Mouse (Mus musculus): ENCODE results near the gene Cnbd2. TPM values are rescaled to one million over a fixed set of nuclear protein-coding genes. Genes with fewer than 3 reads are reported as not detected.
A peak's percentile ranks its signal among the peaks of the same experiment; 100 is the strongest.

The Cnbd2 gene
- polyA plus RNA-seq, 1 experiment from 2014 or later = 8.0 TPM

- no peaks in the 10 kb centered on the region for H3K27me3 ChIP-seq (ENCODE audit: control insufficient read depth, insufficient read depth, low read length)
- no peaks in the 10 kb centered on the region for H3K9me3 ChIP-seq (ENCODE audit: control insufficient read depth, low read length)
- 89% methylated on average over 2 of the region's 2 CpGs for WGBS
- H3K9ac ChIP-seq = no peak overlapping the region
- DNase-seq (ENCODE audit: low spot score) = no peak
- H3K4me1 ChIP-seq (replicated peaks; ENCODE audit: control insufficient read depth, insufficient read depth, low read length) = no peaks in the 10 kb centered on the region
- no peak overlapping the region for H3K27ac ChIP-seq
- no peak for ATAC-seq (ENCODE audit: low FRiP score)
- peaks cover 60% of the 10 kb centered on the region for H3K36me3 ChIP-seq (replicated peaks; ENCODE audit: control insufficient read depth, insufficient read depth)
- no peak overlapping the region for H3K4me2 ChIP-seq (replicated peaks)
- no peak overlapping the region for H3K4me3 ChIP-seq (replicated peaks; ENCODE audit: low read length)
Measured at GRCm38 (mm10) chr2:156289552-156290160, 22.4 kb upstream of the Cnbd2 start.

- H3K36me3 ChIP-seq (replicated peaks; ENCODE audit: control insufficient read depth, insufficient read depth) = peaks cover 81% of the 10 kb centered on the region
- H3K27ac ChIP-seq = no peak overlapping the region
- H3K9ac ChIP-seq = no peak overlapping the region
- DNase-seq (ENCODE audit: low spot score) (no peak), ATAC-seq (ENCODE audit: low FRiP score) (no peak)
- H3K4me1 ChIP-seq (replicated peaks; ENCODE audit: control insufficient read depth, insufficient read depth, low read length) = no peaks in the 10 kb centered on the region
- H3K4me2 ChIP-seq (replicated peaks) = no peak overlapping the region
- H3K4me3 ChIP-seq (replicated peaks; ENCODE audit: low read length) = no peak overlapping the region
- H3K27me3 ChIP-seq (ENCODE audit: control insufficient read depth, insufficient read depth, low read length) = no peaks in the 10 kb centered on the region
- 93% methylated on average over 1 of the region's 1 CpGs for WGBS
- no peaks in the 10 kb centered on the region for H3K9me3 ChIP-seq (ENCODE audit: control insufficient read depth, low read length)
Measured at GRCm38 (mm10) chr2:156291998-156292397, 20.1 kb upstream of the Cnbd2 start.

- peaks cover 78% of the 10 kb centered on the region for H3K36me3 ChIP-seq (replicated peaks; ENCODE audit: control insufficient read depth, insufficient read depth)
- no peak overlapping the region for H3K4me3 ChIP-seq (replicated peaks; ENCODE audit: low read length)
- no peaks in the 10 kb centered on the region for H3K4me1 ChIP-seq (replicated peaks; ENCODE audit: control insufficient read depth, insufficient read depth, low read length)
- DNase-seq (ENCODE audit: low spot score) (no peak), ATAC-seq (ENCODE audit: low FRiP score) (no peak)
- no peak overlapping the region for H3K9ac ChIP-seq
- no peak overlapping the region for H3K27ac ChIP-seq
- H3K9me3 ChIP-seq (ENCODE audit: control insufficient read depth, low read length) = no peaks in the 10 kb centered on the region
- 95% methylated on average over 2 of the region's 2 CpGs for WGBS
- no peak overlapping the region for H3K4me2 ChIP-seq (replicated peaks)
- no peaks in the 10 kb centered on the region for H3K27me3 ChIP-seq (ENCODE audit: control insufficient read depth, insufficient read depth, low read length)
Measured at GRCm38 (mm10) chr2:156295601-156296063, 16.5 kb upstream of the Cnbd2 start.

GRCm38 (mm10) chr2:156296190-156296589 lies 15.9 kb upstream of the Cnbd2 start:
- no peaks in the 10 kb centered on the region for H3K4me1 ChIP-seq (replicated peaks; ENCODE audit: control insufficient read depth, insufficient read depth, low read length)
- no peak for ATAC-seq (ENCODE audit: low FRiP score)
- H3K36me3 ChIP-seq (replicated peaks; ENCODE audit: control insufficient read depth, insufficient read depth) = peaks cover 72% of the 10 kb centered on the region
- no peak overlapping the region for H3K4me3 ChIP-seq (replicated peaks; ENCODE audit: low read length)
- H3K27ac ChIP-seq = no peak overlapping the region
- H3K4me2 ChIP-seq (replicated peaks) = no peak overlapping the region
- H3K9ac ChIP-seq = no peak overlapping the region
- H3K9me3 ChIP-seq (ENCODE audit: control insufficient read depth, low read length) = no peaks in the 10 kb centered on the region
- no peaks in the 10 kb centered on the region for H3K27me3 ChIP-seq (ENCODE audit: control insufficient read depth, insufficient read depth, low read length)
- no peak for DNase-seq (ENCODE audit: low spot score)
- 95% methylated on average over 3 of the region's 3 CpGs for WGBS

- 89% methylated on average over 3 of the region's 3 CpGs for WGBS
- Histone ChIP-seq H3K4me3 (replicated peaks; ENCODE audit: low read length) (no peak overlapping the region), H3K36me3 (replicated peaks; ENCODE audit: control insufficient read depth, insufficient read depth) (peaks cover 74% of the 10 kb centered on the region), H3K9me3 (ENCODE audit: control insufficient read depth, low read length) (no peaks in the 10 kb centered on the region), H3K27ac (no peak overlapping the region), H3K9ac (no peak overlapping the region), H3K4me2 (replicated peaks) (no peak overlapping the region), H3K4me1 (replicated peaks; ENCODE audit: control insufficient read depth, insufficient read depth, low read length) (no peaks in the 10 kb centered on the region), H3K27me3 (ENCODE audit: control insufficient read depth, insufficient read depth, low read length) (no peaks in the 10 kb centered on the region)
- no peak for ATAC-seq (ENCODE audit: low FRiP score)
- no peak for DNase-seq (ENCODE audit: low spot score)
Measured at GRCm38 (mm10) chr2:156297653-156298052, 14.4 kb upstream of the Cnbd2 start.

- 91% methylated on average over 7 of the region's 7 CpGs for WGBS
- Histone ChIP-seq H3K9ac (no peak overlapping the region), H3K4me1 (replicated peaks; ENCODE audit: control insufficient read depth, insufficient read depth, low read length) (no peaks in the 10 kb centered on the region), H3K4me2 (replicated peaks) (no peak overlapping the region), H3K27me3 (ENCODE audit: control insufficient read depth, insufficient read depth, low read length) (no peaks in the 10 kb centered on the region), H3K27ac (no peak overlapping the region), H3K9me3 (ENCODE audit: control insufficient read depth, low read length) (no peaks in the 10 kb centered on the region), H3K4me3 (replicated peaks; ENCODE audit: low read length) (no peak overlapping the region), H3K36me3 (replicated peaks; ENCODE audit: control insufficient read depth, insufficient read depth) (peaks cover 74% of the 10 kb centered on the region)
- DNase-seq (ENCODE audit: low spot score) (no peak), ATAC-seq (ENCODE audit: low FRiP score) (no peak)
Measured at GRCm38 (mm10) chr2:156298458-156298857, 13.6 kb upstream of the Cnbd2 start.

- H3K4me1 ChIP-seq (replicated peaks; ENCODE audit: control insufficient read depth, insufficient read depth, low read length) = no peaks in the 10 kb centered on the region
- WGBS = 93% methylated on average over 4 of the region's 4 CpGs
- peaks cover 60% of the 10 kb centered on the region for H3K36me3 ChIP-seq (replicated peaks; ENCODE audit: control insufficient read depth, insufficient read depth)
- DNase-seq (ENCODE audit: low spot score) (no peak), ATAC-seq (ENCODE audit: low FRiP score) (no peak)
- no peak overlapping the region for H3K27ac ChIP-seq
- no peak overlapping the region for H3K9ac ChIP-seq
- H3K9me3 ChIP-seq (ENCODE audit: control insufficient read depth, low read length) = no peaks in the 10 kb centered on the region
- H3K4me2 ChIP-seq (replicated peaks) = no peak overlapping the region
- H3K27me3 ChIP-seq (ENCODE audit: control insufficient read depth, insufficient read depth, low read length) = no peaks in the 10 kb centered on the region
- H3K4me3 ChIP-seq (replicated peaks; ENCODE audit: low read length) = no peak overlapping the region
Measured at GRCm38 (mm10) chr2:156302063-156302462, 10.0 kb upstream of the Cnbd2 start.

GRCm38 (mm10) chr2:156304351-156304750 lies 7.7 kb upstream of the Cnbd2 start:
- Histone ChIP-seq H3K4me2 (replicated peaks) (no peak overlapping the region), H3K27me3 (ENCODE audit: control insufficient read depth, insufficient read depth, low read length) (no peaks in the 10 kb centered on the region), H3K27ac (no peak overlapping the region), H3K9me3 (ENCODE audit: control insufficient read depth, low read length) (no peaks in the 10 kb centered on the region), H3K4me1 (replicated peaks; ENCODE audit: control insufficient read depth, insufficient read depth, low read length) (no peaks in the 10 kb centered on the region), H3K9ac (no peak overlapping the region), H3K4me3 (replicated peaks; ENCODE audit: low read length) (no peak overlapping the region), H3K36me3 (replicated peaks; ENCODE audit: control insufficient read depth, insufficient read depth) (peaks cover 53% of the 10 kb centered on the region)
- 94% methylated on average over 4 of the region's 4 CpGs for WGBS
- no peak for ATAC-seq (ENCODE audit: low FRiP score)
- DNase-seq (ENCODE audit: low spot score) = no peak

GRCm38 (mm10) chr2:156305818-156306217 lies 6.3 kb upstream of the Cnbd2 start:
- peak; percentile 35 for DNase-seq (ENCODE audit: low spot score)
- Histone ChIP-seq H3K36me3 (replicated peaks; ENCODE audit: control insufficient read depth, insufficient read depth) (peaks cover 50% of the 10 kb centered on the region), H3K27ac (no peak overlapping the region), H3K27me3 (ENCODE audit: control insufficient read depth, insufficient read depth, low read length) (no peaks in the 10 kb centered on the region), H3K9ac (no peak overlapping the region), H3K9me3 (ENCODE audit: control insufficient read depth, low read length) (no peaks in the 10 kb centered on the region), H3K4me2 (replicated peaks) (no peak overlapping the region), H3K4me3 (replicated peaks; ENCODE audit: low read length) (no peak overlapping the region), H3K4me1 (replicated peaks; ENCODE audit: control insufficient read depth, insufficient read depth, low read length) (0 out of 2 replicates have a peak, but pooled peaks cover under 1% of the 10 kb centered on the region)
- 92% methylated on average over 2 of the region's 2 CpGs for WGBS
- no peak for ATAC-seq (ENCODE audit: low FRiP score)

- Histone ChIP-seq H3K27me3 (ENCODE audit: control insufficient read depth, insufficient read depth, low read length) (no peaks in the 10 kb centered on the region), H3K27ac (no peak overlapping the region), H3K36me3 (replicated peaks; ENCODE audit: control insufficient read depth, insufficient read depth) (peaks cover 47% of the 10 kb centered on the region), H3K4me2 (replicated peaks) (no peak overlapping the region), H3K4me3 (replicated peaks; ENCODE audit: low read length) (no peak overlapping the region), H3K4me1 (replicated peaks; ENCODE audit: control insufficient read depth, insufficient read depth, low read length) (peaks cover 6% of the 10 kb centered on the region; the same call in 1 of the 2 replicates), H3K9ac (no peak overlapping the region), H3K9me3 (ENCODE audit: control insufficient read depth, low read length) (no peaks in the 10 kb centered on the region)
- no peak for DNase-seq (ENCODE audit: low spot score)
- 61% methylated on average over 5 of the region's 5 CpGs for WGBS
- no peak for ATAC-seq (ENCODE audit: low FRiP score)
Measured at GRCm38 (mm10) chr2:156307261-156307660, 4.8 kb upstream of the Cnbd2 start.

Measured in hindbrain, embryonic 14.5 days (tissue).